Mouse (Mus musculus) G1E (cell line): ENCODE measurements at regions not wholly inside any gene's neighbourhood (a gene's known extent, or its start where the extent isn't known, plus 50 kb on each side); places are given as distances from the start of the nearest gene placed in this dataset.

Source experiments
- CTCF ChIP-seq: IDR thresholded peaks from 2 replicates; pipeline ENCODE4 v1.5.1; 2012; ENCODE audit warnings: low read depth, low read length, inconsistent platforms, mixed read lengths
- POLR2AphosphoS5 ChIP-seq: IDR thresholded peaks from 2 replicates; pipeline ENCODE4 v1.6.1; 2012; ENCODE audit warnings: low read depth, low read length, inconsistent platforms; ENCODE audit not compliant: insufficient replicate concordance

GRCm38 (mm10) chr14:119952877-119953624, 89.2 kb downstream of the Oxgr1 start:
- TF ChIP-seq CTCF: no peak
- no peak for TF ChIP-seq POLR2AphosphoS5
